Mouse (Mus musculus) small intestine, adult 2 months (tissue): ENCODE results near the gene Grrp1. TPM values are rescaled to one million over a fixed set of nuclear protein-coding genes. Genes with fewer than 3 reads are reported as not detected.

Experiments
- H3K27ac ChIP-seq: fragments of 200-500 bp; 2 replicates; pipeline ENCODE4 v1.5.1; 2012; ENCODE audit warnings: low read depth, low read length, control low read depth, inconsistent platforms; ENCODE audit not compliant: insufficient read depth
- H3K27me3 ChIP-seq: fragments of 200-500 bp; 2 replicates; pipeline ENCODE4 v1.6.1; 2012; ENCODE audit warnings: mild to moderate bottlenecking, moderate library complexity, low read length, inconsistent platforms; ENCODE audit not compliant: control insufficient read depth, insufficient read depth
- H3K36me3 ChIP-seq: fragments of 200-500 bp; 2 replicates; pipeline ENCODE4 v1.6.1; 2012; ENCODE audit warnings: mild to moderate bottlenecking, low read length, control low read depth, inconsistent platforms; ENCODE audit not compliant: control insufficient read depth, insufficient read depth
- H3K4me1 ChIP-seq: fragments of 200-500 bp; 2 replicates; pipeline ENCODE4 v1.6.1; 2012; ENCODE audit warnings: low read length, inconsistent platforms, mixed read lengths; ENCODE audit not compliant: control insufficient read depth, insufficient read depth, insufficient read length
- H3K4me3 ChIP-seq: fragments of 200-500 bp; 2 replicates; pipeline ENCODE4 v1.5.1; 2012; ENCODE audit warnings: low read depth, mild to moderate bottlenecking, control low read depth, inconsistent platforms, low read length, moderate library complexity
- CTCF ChIP-seq: fragments of 200-500 bp; IDR thresholded peaks from 2 replicates; pipeline ENCODE4 v1.5.1; 2012; ENCODE audit warnings: low read depth, mild to moderate bottlenecking, control low read depth, inconsistent platforms, low read length, moderate library complexity, mixed read lengths; ENCODE audit not compliant: insufficient replicate concordance, insufficient read length; ENCODE audit errors: extremely low read depth
- POLR2A ChIP-seq: fragments of 200-500 bp; IDR thresholded peaks from 2 replicates; pipeline ENCODE4 v1.6.1; 2012; ENCODE audit warnings: low read depth, mild to moderate bottlenecking, control low read depth, inconsistent platforms, low read length, moderate library complexity
- WGBS: fragments of 180-500 bp; shearing (Covaris S2); methylation state at CpG from one replicate; pipeline ENCODE4 v1.1.7; 2018; 5-methylcytosine and 5-hydroxymethylcytosine counted together
- polyA plus RNA-seq: library from polyadenylated mRNA; depleted of rRNA; stranded (reverse); fragments of >200 nt; gene quantifications from 2 replicates; pipeline ENCODE4 v1.2.3, GENCODE M21; 2012

The Grrp1 gene
- polyA plus RNA-seq, 1 experiment = 16.7 TPM

DNA sequence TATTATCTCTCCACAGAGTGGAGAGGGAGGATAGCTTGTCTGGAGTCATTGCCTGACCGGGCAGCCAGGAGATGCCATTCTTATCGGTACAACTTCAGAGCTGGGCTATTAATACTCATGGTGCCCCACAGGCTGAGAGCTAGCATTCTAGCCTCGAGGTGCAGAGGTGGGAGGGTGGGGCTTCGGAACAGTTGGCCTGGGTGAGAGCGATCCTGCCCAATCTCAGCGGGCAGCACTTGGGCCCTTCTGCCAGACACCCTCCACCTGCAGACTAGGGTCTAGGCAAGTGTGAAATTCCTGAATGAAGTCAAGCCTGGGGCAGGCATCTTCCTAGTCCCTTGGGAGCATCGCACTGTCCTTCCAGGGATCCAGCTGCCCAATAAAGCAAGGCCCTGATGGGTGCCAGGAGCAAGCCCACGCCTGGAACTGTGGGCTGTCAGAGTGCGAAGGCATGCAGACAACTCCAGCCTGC lies 39.8 kb upstream of the Grrp1 start:
- no peaks in the 10 kb centered on the region for H3K27me3 ChIP-seq
- no peaks in the 10 kb centered on the region; the same call in 1 of the 2 replicates for H3K4me1 ChIP-seq
- H3K36me3 ChIP-seq = no peaks in the 10 kb centered on the region
- no peak overlapping the region for H3K27ac ChIP-seq
- TF ChIP-seq POLR2A (no peak), CTCF (no peak)
- WGBS = 61% methylated on average over 9 of the region's 9 CpGs
- H3K4me3 ChIP-seq = no peak overlapping the region

- no peaks in the 10 kb centered on the region for H3K36me3 ChIP-seq
- no peaks in the 10 kb centered on the region for H3K27me3 ChIP-seq
- no peak overlapping the region for H3K4me3 ChIP-seq
- no peak for TF ChIP-seq POLR2A
- TF ChIP-seq CTCF = no peak
- no peak overlapping the region for H3K27ac ChIP-seq
- peaks cover 3% of the 10 kb centered on the region; the same call in 1 of the 2 replicates for H3K4me1 ChIP-seq
- WGBS = 77% methylated on average over 18 of the region's 18 CpGs
These were observed 39.3 kb upstream of the Grrp1 start for GRCm38 (mm10) chr4:134293061-134293691.

- H3K27me3 ChIP-seq = no peaks in the 10 kb centered on the region
- H3K27ac ChIP-seq = no peak overlapping the region
- H3K36me3 ChIP-seq = no peaks in the 10 kb centered on the region
- 16% methylated on average over 7 of the region's 7 CpGs for WGBS
- TF ChIP-seq POLR2A (no peak), CTCF (peak; percentile 96)
- no peak overlapping the region for H3K4me3 ChIP-seq
- H3K4me1 ChIP-seq = peaks cover 3% of the 10 kb centered on the region; the same call in 1 of the 2 replicates
These were observed 38.2 kb upstream of the Grrp1 start for GRCm38 (mm10) chr4:134292067-134292466.

DNA sequence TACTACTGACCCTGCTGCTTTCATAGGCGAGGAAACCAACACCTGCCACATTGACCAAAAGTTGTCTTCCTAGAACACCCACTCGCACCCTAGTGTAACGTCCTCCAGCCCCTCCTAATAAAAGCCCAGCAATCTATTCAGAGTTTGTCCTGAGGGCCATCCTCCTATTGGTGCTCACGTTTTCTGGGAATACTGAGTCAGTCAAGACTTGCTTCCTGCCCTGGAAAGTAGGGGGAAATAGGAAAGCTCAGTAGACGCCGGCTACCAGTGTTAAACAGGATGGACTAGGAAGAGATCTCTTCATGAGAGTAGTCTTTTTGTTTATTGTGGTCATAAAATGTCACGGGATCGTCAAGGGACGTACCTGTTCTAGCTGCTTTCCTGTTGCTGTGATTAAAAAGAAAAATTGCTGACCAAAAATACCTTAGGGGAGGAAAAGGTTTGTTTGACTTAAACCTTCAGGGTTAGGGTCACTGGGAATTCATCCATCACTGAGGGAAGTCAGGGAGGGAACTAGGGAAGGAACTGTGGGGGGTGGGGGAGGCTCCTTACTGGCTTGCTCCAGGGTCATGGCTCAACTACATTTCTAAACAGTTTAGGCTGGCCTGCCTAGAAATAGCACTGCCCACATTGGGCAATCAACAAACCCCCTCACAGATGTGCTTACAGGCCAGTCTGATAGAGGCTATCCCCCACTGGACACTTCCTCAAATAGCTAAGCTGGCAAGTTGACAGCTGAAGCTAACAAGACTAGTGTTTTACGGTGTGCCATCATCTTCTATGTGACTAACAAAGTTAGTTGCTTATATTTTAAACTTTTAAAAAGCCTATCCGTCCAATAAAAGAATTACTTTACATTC lies 34.7 kb upstream of the Grrp1 start:
- H3K4me3 ChIP-seq = peak overlapping the region; percentile 7; the same call in 1 of the 2 replicates
- H3K27ac ChIP-seq = peak overlapping the region; percentile 95
- peaks cover 6% of the 10 kb centered on the region; the same call in 1 of the 2 replicates for H3K4me1 ChIP-seq
- H3K36me3 ChIP-seq = peaks cover 4% of the 10 kb centered on the region
- WGBS = 16% methylated on average over 11 of the region's 11 CpGs
- TF ChIP-seq POLR2A (no peak), CTCF (no peak)
- no peaks in the 10 kb centered on the region for H3K27me3 ChIP-seq

- Histone ChIP-seq H3K27me3 (no peaks in the 10 kb centered on the region), H3K27ac (peak within 1 kb of the TSS; percentile 95), H3K4me1 (peaks cover 6% of the 10 kb centered on the region; the same call in 1 of the 2 replicates), H3K36me3 (peaks cover 10% of the 10 kb centered on the region), H3K4me3 (peak within 1 kb of the TSS; percentile 91)
- TF ChIP-seq CTCF = no peak
- TF ChIP-seq POLR2A = no peak; the same call in 1 of the 2 replicates
- under 1% methylated on average over 43 of the region's 43 CpGs for WGBS
These were observed 33.7 kb upstream of the Grrp1 start, which contains the start of gene Pdik1l for GRCm38 (mm10) chr4:134287575-134288025. TSS of gene Pdik1l (minus strand) at chr4:134287895.

DNA sequence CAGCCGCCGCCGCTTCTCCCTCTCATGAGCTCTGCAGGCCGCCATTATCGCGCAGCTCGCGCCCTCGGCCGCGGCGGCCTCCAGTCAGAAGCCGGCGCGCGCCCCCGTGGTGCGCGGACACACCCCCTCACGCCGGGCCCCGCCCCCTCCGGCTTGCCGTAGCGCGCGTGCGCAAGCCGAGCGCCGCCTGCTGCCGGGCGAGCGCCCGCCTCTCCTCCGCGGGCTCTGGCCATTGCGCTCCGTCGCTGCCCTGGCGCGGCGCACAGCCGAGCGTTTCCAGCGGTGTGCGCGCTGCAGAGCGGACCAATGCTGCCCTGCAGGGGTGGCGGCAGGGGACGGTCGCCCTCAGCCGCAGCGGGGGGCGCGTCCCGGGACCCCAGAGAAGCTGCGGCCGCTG lies 33.3 kb upstream of the Grrp1 start:
- H3K4me1 ChIP-seq = peaks cover 6% of the 10 kb centered on the region; the same call in 1 of the 2 replicates
- peak overlapping the region; percentile 91 for H3K4me3 ChIP-seq
- peak; percentile 6; the same call in 1 of the 2 replicates for TF ChIP-seq CTCF
- peak; percentile 86; the same call in 1 of the 2 replicates for TF ChIP-seq POLR2A
- no peaks in the 10 kb centered on the region for H3K27me3 ChIP-seq
- peaks cover 13% of the 10 kb centered on the region for H3K36me3 ChIP-seq
- WGBS = under 1% methylated on average over 54 of the region's 59 CpGs
- peak overlapping the region; percentile 95 for H3K27ac ChIP-seq
